Mouse (Mus musculus) testis, postnatal 14 days (tissue): ENCODE data around the gene Tmem131.
A peak's percentile ranks its signal among the peaks of the same experiment; 100 is the strongest.

Source experiments
- DNase-seq: peaks from one replicate; pipeline ENCODE4 v3.0.0; 2021; ENCODE audit warnings: low spot score

The Tmem131 gene

DNA sequence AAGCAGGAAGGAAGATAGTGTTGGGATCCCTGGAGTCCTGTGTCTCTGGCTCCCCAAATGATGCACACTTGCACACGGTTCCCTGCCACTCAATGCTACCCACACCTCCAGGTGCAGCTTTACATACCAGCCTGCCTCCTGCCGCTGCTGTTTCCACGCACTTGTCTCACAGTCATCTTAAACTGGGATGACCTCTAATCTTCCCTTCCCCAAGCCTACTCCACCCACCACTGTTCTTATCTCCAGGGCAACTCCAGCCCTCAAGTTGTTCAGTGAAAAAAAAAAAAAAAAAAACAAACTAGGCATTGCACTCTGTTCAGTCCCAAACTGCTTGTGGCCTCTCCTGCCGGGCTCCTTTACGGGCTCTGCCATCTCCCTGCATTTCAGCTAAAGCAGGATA, at the start of gene Tmem131:
Tmem131 (minus strand) TSS at position 14 of the 400 bp plus-strand sequence.
- no peak for DNase-seq

DNA sequence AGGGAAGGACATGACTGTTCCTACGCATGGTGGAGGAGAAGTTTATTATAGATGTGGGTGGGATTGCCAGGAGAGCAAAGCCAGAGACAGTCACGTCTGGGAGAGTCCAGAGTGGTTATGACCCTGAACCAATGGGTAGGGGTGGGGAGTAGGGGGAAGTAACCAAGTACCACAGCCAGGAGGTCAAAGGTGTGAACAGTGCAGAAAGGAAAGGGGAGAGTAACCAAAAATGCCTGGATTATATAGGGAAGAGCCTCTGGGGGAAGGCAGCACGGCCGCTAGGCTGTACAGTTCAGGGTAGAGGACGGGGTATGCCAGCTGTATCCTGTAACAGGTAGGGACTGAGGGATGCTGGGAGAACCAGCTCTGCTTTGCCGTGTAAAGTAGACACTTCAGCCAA, 45.1 kb upstream of the Tmem131 start:
- DNase-seq, result no peak

DNA sequence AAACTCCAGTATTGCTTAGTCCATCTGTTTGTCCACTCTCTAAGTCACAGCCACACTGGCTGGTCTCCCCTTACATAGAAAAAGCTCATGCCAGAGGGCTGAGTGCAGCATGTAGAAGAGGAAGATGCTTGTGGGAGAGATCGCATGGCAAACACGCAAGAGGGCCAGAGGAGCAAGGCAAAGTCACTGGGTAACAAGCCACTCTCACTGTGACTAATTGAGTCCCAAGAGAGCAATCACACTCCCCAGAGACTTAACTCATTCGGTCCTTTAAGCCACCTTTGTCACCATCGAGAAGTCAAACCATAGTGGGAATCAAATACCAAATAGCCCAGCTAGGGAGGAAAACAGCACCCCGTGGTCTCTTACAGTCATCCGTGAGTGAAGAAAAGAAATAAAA, 44.7 kb upstream of the Tmem131 start:
- DNase-seq, result no peak

DNA sequence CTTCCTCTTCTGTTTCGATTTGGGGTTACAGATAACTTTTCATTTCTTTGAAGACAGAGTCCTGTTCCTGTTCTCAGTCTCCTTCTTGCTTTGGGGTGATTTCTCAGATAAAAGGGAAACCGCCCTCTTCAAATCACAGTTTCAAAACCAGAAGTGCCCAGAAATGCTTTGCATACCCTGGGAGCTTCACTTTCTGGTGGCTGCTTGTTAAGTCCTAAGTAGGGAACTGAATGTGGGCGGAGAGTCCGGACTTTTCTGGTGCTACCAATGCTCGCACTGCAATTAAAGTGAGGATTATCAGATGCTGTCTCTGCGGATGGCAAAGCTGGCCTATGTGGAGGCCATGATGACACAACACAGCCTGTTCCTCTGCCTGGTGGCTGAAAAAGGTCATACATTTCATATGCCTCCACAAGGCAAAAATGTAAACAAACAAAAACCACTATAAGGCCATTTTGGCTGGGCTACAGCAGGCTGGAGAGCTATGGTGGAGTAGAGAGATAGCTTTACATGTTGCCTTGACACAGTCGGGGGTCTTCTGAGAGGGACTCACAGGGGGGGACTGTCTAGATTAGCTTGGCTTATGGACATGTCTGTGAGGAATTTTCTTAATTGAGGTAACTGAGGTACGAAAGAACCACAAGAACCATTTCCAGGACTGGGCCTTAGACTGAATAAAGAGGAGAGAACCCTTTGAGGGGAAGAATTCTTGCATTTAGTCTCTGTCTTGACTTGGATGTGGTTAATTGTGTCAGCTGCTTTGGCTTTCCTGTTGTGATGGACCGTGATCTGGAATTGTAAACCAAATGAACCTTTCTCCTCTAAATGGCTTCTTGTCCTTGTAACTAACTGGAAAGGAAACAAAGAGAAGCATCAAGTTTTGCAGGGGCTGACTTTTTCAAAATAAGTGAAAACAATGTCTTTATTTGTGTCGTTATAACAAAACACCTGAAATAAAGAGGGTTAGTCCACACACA, 44.0 kb upstream of the Tmem131 start:
- no peak for DNase-seq

DNA sequence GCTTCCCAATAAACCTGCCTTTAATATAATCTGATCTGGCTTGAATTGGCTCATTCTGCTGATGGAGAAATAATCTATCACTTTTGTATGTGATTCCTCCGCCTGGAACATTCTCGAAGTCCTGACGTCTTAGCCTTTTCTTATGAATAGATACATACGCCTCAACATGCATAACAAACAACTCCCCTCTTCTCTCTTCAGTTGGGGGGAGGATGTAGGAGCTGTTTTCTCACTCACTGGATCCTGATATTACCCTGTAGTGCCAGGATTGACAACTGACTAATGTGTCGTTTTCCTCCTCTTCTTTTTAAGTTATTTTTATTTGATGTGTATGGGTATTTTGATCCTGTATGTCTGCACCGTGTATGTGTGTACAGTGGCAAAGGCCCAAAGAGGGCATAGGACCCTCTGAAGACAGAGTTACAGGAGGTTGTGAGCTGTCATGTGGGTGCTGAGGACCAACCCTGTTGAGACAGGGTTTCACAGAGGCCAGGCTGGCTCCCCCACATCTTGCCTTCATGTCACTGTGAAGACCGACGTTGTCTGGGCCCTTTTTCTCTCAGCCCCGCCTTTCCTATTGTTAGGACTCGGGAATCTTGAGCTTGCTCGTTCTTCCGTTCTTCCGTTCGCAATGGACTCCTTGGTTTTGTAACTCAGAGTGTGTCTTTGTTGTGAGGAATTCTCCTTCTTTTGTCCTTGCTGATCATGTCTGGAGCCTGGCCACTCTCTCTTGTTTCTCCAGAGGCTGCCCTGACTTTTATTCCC, 43.1 kb upstream of the Tmem131 start:
- no peak for DNase-seq

DNA sequence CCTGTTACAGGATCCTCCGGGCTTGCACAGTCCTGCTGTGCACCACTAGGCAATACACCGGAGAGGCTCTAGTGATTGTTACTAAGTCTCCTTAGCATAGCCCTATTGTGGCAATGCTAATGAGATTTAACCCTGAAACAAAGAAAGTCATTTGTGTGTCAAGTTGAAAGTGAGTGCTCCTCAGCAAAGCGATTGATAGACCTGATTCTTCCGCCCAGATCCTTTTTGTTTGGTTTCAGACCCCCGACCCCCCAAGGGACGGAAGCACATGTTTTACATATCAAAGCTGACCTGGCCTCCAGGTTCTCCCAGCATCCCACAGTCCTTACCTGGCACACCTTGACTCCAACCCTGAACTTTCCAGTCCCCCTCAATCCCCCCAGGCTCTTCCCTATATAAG, 42.4 kb upstream of the Tmem131 start:
- DNase-seq, result no peak

DNA sequence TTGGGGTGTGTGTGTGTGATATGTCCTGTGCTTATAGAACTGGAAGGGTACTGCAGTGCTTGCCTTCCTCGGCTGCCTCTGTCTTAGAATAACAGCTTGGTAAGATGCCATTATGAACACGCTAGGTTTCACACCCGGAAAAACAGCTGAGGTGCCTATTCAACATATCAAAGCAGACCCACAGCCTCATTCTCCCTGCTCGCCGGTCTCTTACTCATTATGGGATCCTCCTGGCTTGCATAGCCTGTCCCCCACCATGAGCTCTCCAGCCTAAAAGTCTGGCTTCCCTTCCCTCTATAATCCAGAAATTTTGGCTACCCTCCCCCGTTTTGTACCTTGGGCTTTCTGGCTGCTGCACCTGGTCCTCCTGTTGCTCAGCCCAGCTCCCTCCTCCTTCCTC, 40.9 kb upstream of the Tmem131 start:
- no peak for DNase-seq

DNA sequence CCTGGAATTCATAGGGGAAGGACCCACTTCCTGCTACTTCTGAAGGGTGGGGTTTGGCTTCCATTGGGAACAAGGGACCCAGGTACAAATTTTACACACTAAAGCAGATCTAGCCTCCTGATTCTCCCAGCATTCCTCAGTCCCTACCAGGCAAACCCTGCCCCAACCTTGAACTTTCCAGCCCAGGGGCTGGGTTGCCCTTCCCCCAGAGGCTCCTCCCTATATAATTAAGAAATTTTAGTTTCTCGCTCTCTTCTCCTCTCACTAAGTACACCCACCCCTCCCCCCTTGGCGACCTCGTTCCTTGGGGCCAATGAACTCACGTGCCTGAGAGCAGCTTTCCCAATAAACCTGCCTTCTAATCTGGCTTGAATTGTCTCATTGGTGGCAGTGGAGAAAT, 40.3 kb upstream of the Tmem131 start:
- no peak for DNase-seq

DNA sequence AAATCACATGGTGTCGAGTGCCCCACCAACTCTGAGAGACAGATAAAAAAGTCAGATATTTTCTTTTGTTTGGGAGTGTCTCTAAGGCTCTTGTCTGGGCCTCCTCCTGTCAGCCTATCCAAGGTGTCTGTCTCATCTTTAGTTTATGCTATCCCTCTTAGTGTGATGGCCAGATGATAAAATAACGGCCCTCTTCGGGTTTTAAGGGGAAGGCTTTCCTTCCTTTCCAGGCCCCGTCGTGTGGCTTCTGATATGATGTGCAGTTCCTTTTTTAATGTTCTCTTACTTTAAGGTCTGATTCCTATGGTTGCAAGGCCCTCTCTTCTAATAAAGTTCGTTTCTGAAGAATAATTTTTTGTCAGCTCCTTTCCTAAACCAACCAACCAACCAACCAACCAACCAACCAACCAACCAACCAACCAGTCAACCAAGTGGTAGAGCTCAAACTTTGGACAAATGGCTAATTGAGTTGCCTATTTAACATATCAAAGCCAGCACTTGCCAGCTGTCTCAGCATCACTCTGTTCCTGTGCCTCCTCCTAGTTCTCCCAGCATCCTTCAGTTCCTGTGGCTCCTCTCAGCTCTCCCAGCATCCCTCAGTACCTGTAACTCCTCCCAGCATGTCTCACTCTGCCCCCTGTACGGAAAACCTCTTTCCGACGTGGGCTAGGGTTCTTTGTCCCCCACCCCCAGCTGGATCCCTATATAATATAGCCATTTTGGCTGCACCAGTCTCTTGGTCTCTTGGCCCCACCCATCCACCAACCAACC, 38.9 kb upstream of the Tmem131 start:
- no peak for DNase-seq

DNA sequence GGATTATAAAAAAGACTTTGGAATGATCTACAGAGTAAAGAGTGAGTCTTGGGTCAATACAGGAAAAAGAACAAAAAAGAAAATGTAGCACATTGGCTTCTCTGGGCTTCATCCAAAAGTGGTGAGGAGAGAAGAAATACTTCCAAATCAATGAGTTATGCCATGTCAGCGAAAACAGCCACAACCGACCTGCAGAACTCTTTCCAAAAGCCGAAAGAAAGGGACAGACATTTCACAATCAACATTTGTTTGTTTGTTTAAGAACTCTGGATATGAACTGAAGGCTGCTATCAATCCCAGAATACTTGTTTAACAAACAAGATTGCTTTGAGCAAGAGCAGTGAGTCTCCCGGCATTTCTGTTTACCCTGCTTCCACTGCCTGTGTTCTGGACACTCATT, 33.3 kb upstream of the Tmem131 start:
- DNase-seq, result no peak

DNA sequence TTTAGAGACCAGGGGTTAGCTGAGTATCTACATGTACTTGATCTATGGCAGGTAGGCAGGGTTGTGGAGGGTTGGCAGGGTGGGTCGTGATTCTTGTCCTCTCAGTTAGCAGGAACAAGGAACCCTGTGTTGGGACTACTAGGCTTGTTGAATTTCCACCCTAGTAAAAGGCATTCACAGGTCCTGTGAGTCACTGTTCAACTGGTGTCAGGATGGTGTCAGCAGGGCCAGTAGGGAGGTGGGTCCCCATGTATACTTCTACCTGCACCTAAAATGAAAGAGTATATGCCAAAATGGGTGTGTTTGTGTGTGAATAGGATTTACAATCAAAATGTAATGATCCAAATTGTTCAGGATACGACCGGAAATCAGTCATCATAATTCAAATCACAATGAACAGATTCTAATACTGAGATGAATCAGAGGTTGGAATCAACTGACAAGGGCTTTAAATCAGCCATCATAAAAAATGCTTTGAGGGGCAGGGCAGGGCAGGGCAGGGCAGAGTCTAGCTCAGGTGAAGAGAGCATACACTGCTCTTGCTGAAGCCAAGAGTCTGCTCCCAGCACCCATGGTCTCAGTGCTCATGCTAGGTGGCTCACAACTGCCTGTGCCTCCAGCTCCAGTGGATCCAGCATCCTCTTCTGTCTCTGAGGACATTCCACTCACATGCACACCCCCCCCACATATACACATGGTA, 27.6 kb upstream of the Tmem131 start:
- no peak for DNase-seq

DNA sequence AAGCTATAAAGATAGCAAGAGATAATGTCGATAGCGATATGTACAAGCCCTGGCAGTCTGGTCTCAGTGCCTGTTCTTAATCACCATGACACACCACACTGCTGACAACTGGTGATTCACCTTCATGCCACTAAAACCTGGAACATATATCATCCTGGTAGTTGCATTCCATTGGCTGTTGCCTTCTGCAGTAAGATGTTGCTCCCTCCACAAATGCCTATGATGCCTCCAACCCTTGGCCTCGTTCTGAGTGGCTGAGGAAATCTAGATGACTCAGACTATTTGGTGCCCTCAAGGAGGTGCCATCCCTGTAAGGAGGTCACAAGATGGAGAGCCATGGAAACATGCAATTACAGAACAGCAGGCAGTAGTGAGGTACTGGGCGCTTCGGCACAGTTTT, 22.4 kb upstream of the Tmem131 start:
- no peak for DNase-seq

DNA sequence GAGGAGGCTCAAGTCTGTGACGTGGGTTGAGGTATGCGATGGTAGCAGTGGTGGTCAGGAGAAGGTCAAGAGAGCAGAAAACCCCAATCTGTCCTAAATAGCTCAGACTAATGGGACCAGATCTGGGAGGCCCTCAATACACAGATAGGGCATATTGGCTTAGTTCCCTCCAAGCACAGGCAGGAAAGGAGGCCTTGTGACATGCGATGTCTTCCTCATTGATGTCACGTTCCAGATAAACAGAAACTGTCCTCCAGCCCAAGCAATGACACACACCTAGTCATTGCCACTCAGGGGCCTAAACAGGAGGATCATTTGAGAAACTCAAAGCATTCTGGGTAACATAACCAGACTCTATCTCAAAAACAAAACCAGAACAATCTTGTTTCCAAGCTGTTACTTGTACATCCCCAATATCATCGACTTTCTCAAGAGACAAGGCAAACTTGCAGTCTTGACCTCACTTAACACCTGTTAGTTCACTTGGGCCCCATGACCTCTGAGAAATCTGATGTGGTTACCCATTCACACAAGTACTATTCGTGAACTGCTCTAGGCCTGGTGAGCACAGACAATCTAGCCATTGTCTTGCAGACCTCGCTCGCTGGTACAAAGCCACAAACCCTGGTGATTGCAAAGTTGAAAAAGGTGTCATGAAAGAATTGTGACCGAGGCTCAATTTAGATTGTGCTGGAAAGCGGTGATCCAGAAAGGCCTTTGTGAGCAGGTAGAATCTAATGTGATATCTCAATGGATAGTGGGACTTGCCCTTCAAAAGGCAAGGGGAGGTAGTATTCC, 19.1 kb upstream of the Tmem131 start:
- no peak for DNase-seq

DNA sequence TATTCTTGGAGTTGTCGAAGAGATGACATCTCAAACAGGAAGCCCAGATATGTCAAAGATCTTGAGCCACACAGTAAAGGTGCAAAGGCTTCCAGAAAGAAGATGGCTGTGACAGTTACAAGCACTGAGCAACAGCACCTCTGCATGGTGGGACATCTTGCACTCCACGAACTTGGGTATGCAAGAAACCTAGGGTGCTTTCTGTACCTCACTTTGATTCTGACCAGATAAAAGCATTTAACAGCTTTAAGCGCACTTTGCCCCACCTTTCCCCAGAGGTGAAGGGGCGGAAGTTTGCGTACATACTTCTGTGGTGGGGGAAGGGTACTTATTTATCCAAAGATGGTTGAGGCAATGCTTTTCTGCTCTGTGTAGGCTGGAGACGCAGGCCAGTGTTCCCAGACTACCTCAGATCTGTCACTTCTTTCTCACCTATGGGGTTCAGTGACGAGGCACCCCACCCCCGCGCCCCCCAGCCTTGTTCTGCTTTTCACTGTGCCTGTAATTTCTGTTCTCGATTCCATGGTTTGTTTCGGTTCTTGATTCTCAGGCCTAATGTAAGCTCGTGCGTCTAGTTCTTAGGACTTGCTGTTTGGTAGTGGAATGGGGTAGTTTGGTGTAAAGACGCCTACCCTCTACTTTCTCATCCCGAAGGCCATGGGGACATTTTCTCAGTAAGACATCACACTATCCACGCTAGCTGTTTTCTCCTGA, 17.2 kb upstream of the Tmem131 start:
- no peak for DNase-seq

DNA sequence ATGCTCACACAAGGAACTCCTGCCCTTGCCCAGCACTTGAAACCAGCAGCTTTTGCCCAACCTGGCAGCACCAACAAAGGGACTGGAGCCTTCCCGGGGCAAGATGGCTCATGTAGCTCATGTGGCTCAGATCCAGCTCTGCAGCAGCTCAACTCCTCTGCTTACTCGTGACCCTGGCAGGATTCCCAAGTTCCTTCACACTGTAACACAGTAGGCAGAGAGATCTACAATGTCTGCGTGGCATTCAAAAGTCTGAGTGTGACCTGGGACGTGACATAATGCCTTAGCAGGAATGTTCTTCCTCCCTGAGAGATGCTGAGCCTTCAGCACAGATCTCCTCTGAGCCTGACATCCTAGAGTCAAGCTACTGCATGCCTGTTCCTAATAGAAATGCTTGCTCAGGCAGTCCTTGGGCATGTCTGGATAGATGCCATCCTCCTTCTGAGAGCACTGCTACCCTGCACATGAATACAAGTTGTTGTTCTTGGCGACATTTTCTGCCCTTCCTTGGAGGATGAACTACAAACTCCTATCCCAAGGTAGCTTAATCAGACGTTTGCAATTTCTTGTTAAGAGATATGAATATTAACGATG, 6.2 kb upstream of the Tmem131 start:
- peak; percentile 24 for DNase-seq

DNA sequence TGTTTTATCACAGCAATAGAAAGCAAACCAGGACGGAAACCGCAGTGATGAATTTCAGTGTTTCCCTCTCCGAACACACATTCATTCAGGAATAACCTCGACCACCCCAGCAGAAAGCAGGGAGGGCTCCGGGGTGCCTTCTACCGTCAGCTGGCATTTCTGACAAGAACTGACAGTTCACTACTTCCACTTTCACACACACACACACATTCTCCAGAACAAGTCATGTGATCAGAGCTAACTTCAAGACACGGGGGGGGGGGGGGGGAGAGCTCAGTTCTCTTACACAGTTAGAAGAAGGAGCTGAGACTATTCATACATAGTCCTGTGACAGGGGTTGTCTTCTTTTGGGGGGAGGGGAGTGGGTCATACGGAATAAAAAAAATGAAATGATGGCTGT, 4.0 kb upstream of the Tmem131 start:
- DNase-seq, result no peak

DNA sequence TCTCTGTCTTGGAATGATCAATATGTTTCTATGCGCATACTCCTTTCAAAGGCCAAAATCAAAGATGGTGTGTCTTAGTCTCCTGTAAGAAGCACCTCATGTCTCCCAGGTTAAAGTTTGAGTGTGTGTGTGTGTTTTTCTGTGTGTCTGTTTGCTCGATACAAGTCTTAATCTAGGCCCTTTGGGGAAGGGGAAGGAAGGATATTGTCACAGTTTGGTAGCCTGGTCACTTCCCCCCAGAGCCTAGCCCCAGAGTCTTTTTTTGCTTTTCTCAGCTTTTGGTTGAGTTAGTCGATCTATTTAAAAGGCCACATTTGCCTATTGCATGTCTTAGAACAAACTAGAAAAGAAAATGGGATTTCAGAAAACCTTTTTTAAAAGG, 3.1 kb downstream of the Tmem131 start:
- no peak for DNase-seq

DNA sequence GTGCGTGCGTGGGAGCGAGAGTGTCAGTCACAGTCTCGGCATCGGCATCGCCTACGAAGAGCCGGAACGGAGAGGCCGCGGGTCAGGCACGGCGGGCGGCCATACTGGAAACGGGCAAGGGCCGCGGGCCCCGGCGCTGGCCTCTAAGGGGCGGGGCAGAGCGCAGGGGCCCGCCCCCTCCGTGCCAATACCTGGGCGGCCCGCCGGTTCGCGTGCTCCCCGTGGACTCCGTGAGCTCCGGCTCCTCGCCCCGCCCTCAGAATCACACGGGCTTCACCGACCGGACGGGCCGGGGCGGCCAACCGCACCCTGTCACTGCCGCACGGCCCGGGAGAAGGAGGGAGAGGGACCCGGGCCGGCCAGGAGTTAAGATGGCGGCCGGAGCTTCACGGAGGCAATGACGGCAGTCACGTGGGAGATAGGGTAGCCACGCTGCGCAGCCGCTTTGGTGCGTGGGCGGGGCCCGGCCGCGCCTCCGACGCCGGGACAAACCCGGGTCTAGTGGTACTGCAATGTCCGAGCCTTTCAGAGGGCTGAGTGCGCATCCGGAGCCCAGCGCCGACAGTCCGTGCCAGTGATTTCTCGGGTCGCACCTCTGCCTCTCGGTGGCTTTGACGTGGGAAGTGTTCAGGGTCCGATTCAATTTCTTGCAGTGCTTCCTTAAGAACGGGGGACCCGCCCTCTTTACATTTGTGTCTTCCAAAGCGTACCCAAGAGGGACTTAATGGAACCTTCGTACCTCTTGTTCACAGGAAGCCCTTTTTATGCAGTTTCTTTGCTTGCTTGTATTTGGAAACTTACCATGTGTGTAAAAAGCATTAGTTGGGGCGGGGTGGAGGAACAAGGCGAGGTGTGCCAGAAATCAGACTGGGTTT, 3.7 kb downstream of the Tmem131 start:
- peak; percentile 94 for DNase-seq

DNA sequence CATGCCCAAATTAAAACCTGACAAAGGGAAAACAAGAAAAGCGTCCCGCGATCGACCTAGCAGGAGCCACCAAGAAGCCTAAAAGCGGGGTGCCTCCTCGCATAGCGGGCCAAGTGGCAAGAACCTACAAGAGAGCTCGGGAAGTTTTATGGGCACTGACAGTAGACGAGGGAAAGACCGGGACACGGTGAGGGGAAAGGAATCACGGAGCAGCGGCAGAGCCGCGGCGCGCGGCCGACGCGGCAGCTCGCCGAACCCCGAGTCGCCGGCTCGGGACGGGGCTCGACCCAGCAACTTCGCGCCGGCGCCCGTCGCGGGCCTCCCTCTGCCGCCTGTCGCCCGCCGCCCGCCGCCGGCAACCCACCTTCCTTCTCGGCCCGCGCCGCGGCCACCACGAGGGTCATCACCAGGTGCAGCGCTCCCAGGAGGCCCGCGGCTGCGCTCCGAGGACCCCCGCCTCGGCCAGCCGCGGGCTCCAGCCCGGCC, 4.6 kb downstream of the Tmem131 start:
- peak; percentile 74 for DNase-seq
